Mouse (Mus musculus) kidney, embryonic 14.5 days (tissue): Measurements from ENCODE around the gene Myadm. TPM values are rescaled to one million over a fixed set of nuclear protein-coding genes. Genes with fewer than 3 reads are reported as not detected.
"Not testable (repeated sequence)": the region's sequence is repeated elsewhere in the genome, so short reads cannot be mapped to it uniquely, and the experiment has no call there.

Source experiments
- ATAC-seq: fragments of 200-750 bp; cut with Nextera tagmentation; 2 replicates; pipeline ENCODE4 v1.8.0; 2017; ENCODE audit warnings: moderate number of reproducible peaks, mild to moderate bottlenecking, moderate TSS enrichment, moderate library complexity; ENCODE audit not compliant: low FRiP score, low TSS enrichment
- H3K27ac ChIP-seq: fragments of 300-500 bp; sonication (generic); 2 replicates; pipeline ENCODE4 v1.5.1; 2014; ENCODE audit warnings: low read depth, mild to moderate bottlenecking, low read length, moderate library complexity, mixed read lengths
- H3K27me3 ChIP-seq: fragments of 300-500 bp; sonication (generic); 2 replicates; pipeline ENCODE4 v1.6.1; 2014; ENCODE audit warnings: mild to moderate bottlenecking, low read length; ENCODE audit not compliant: control insufficient read depth, insufficient read depth
- H3K36me3 ChIP-seq: fragments of 300-500 bp; sonication (generic); 2 replicates; pipeline ENCODE4 v1.6.1; 2014; ENCODE audit warnings: low read length, mixed read lengths; ENCODE audit not compliant: control insufficient read depth, insufficient read depth
- H3K4me1 ChIP-seq: fragments of 300-500 bp; sonication (generic); 2 replicates; pipeline ENCODE4 v1.6.1; 2014; ENCODE audit warnings: low read length, mixed read lengths; ENCODE audit not compliant: control insufficient read depth, insufficient read depth
- H3K4me2 ChIP-seq: fragments of 300-500 bp; sonication (generic); replicated peaks from 2 replicates; pipeline ENCODE4 v1.6.1; 2014; ENCODE audit warnings: low read depth, mild to moderate bottlenecking, low read length
- H3K4me3 ChIP-seq: fragments of 300-500 bp; sonication (generic); 2 replicates; pipeline ENCODE4 v1.5.1; 2014; ENCODE audit warnings: mild to moderate bottlenecking, low read length
- H3K9ac ChIP-seq: fragments of 300-500 bp; sonication (generic); 2 replicates; pipeline ENCODE4 v1.6.1; 2014; ENCODE audit warnings: low read depth, mild to moderate bottlenecking, low read length, moderate library complexity
- H3K9me3 ChIP-seq: fragments of 300-500 bp; sonication (generic); 2 replicates; pipeline ENCODE4 v1.6.1; 2016; ENCODE audit warnings: low read length; ENCODE audit not compliant: control insufficient read depth
- WGBS: fragments of 180-500 bp; shearing (Covaris S2); extraction: QIAGEN DNeasy Blood & Tissue Kit; methylation state at CpG from one replicate; pipeline ENCODE4 v1.1.7; 2014; 5-methylcytosine and 5-hydroxymethylcytosine counted together
- polyA plus RNA-seq: library from polyadenylated mRNA; unstranded; fragments of >200 nt; fragmentation: Nextera tagmentation; extraction: Ambion mirVana; gene quantifications from 2 replicates; pipeline ENCODE4 v1.2.1, GENCODE M21; 2014

Myadm gene
- polyA plus RNA-seq, 1 experiment from 2014 or later = 81.3 TPM

GRCm38 (mm10) chr7:3284604-3285003 is 4.3 kb upstream of the Myadm start:
- Histone ChIP-seq H3K27ac (no peak overlapping the region), H3K9ac (no peak overlapping the region), H3K36me3 (no peaks in the 10 kb centered on the region), H3K4me2 (no peak overlapping the region), H3K9me3 (no peaks in the 10 kb centered on the region), H3K27me3 (no peaks in the 10 kb centered on the region), H3K4me1 (no peaks in the 10 kb centered on the region), H3K4me3 (no peak overlapping the region)
- 88% methylated on average over 10 of the region's 10 CpGs for WGBS
- ATAC-seq = no peak

GRCm38 (mm10) chr7:3286036-3286435 is 2.8 kb upstream of the Myadm start:
- Histone ChIP-seq H3K4me3 (no peak overlapping the region), H3K36me3 (no peaks in the 10 kb centered on the region), H3K27me3 (no peaks in the 10 kb centered on the region), H3K9ac (no peak overlapping the region), H3K4me2 (no peak overlapping the region), H3K9me3 (no peaks in the 10 kb centered on the region), H3K4me1 (0 out of 2 replicates have a peak, but pooled peaks cover under 1% of the 10 kb centered on the region), H3K27ac (no peak overlapping the region)
- WGBS = 94% methylated on average over 5 of the region's 5 CpGs
- ATAC-seq = no peak

GRCm38 (mm10) chr7:3287186-3287585 is 1.7 kb upstream of the Myadm start:
- no peak overlapping the region for H3K4me2 ChIP-seq
- ATAC-seq = no peak
- H3K9ac ChIP-seq = no peak overlapping the region
- no peaks in the 10 kb centered on the region for H3K27me3 ChIP-seq
- no peaks in the 10 kb centered on the region for H3K36me3 ChIP-seq
- no peaks in the 10 kb centered on the region for H3K9me3 ChIP-seq
- no peak overlapping the region for H3K27ac ChIP-seq
- 0 out of 2 replicates have a peak, but pooled peaks cover 4% of the 10 kb centered on the region for H3K4me1 ChIP-seq
- H3K4me3 ChIP-seq = no peak overlapping the region
- WGBS = 70% methylated on average over 7 of the region's 7 CpGs

- H3K4me3 ChIP-seq = peak overlapping the region; percentile 48
- peak; percentile 89 for ATAC-seq
- H3K4me1 ChIP-seq = peaks cover 12% of the 10 kb centered on the region; the same call in 1 of the 2 replicates
- peak overlapping the region; percentile 74 for H3K4me2 ChIP-seq
- H3K9ac ChIP-seq = peak overlapping the region; percentile 68
- H3K27me3 ChIP-seq = no peaks in the 10 kb centered on the region
- WGBS = under 1% methylated on average over 18 of the region's 18 CpGs
- peak overlapping the region; percentile 71; the same call in 1 of the 2 replicates for H3K27ac ChIP-seq
- no peaks in the 10 kb centered on the region for H3K9me3 ChIP-seq
- H3K36me3 ChIP-seq = no peaks in the 10 kb centered on the region
These were observed 1.6 kb downstream of the Myadm start for GRCm38 (mm10) chr7:3290257-3291033.

GRCm38 (mm10) chr7:3291197-3291596 is 2.3 kb downstream of the Myadm start:
- Histone ChIP-seq H3K4me2 (peak overlapping the region; percentile 74), H3K36me3 (0 out of 2 replicates have a peak, but pooled peaks cover 1% of the 10 kb centered on the region), H3K9ac (peak overlapping the region; percentile 59), H3K27ac (peak overlapping the region; percentile 51; the same call in 1 of the 2 replicates), H3K4me3 (peak overlapping the region; percentile 48), H3K9me3 (no peaks in the 10 kb centered on the region), H3K27me3 (no peaks in the 10 kb centered on the region), H3K4me1 (peaks cover 12% of the 10 kb centered on the region; the same call in 1 of the 2 replicates)
- no peak for ATAC-seq
- 33% methylated on average over 6 of the region's 6 CpGs for WGBS

- Histone ChIP-seq H3K27ac (peak overlapping the region; percentile 51), H3K4me2 (peak overlapping the region; percentile 74), H3K9me3 (no peaks in the 10 kb centered on the region), H3K4me1 (peaks cover 12% of the 10 kb centered on the region; the same call in 1 of the 2 replicates), H3K9ac (no peak overlapping the region), H3K4me3 (peak overlapping the region; percentile 48), H3K36me3 (peaks cover 5% of the 10 kb centered on the region), H3K27me3 (no peaks in the 10 kb centered on the region)
- 58% methylated on average over 3 of the region's 3 CpGs for WGBS
- ATAC-seq = no peak
These were observed 2.9 kb downstream of the Myadm start for GRCm38 (mm10) chr7:3291764-3292163.

GRCm38 (mm10) chr7:3292271-3292670 is 3.4 kb downstream of the Myadm start:
- ATAC-seq = not testable (repeated sequence)
- WGBS = 63% methylated on average over 11 of the region's 12 CpGs

GRCm38 (mm10) chr7:3292791-3293190 is 3.9 kb downstream of the Myadm start:
- Histone ChIP-seq H3K27ac (peak overlapping the region; percentile 80), H3K36me3 (peaks cover 15% of the 10 kb centered on the region), H3K9ac (peak overlapping the region; percentile 44; the same call in 1 of the 2 replicates), H3K4me3 (peak overlapping the region; percentile 39), H3K27me3 (no peaks in the 10 kb centered on the region), H3K4me1 (peaks cover 12% of the 10 kb centered on the region; the same call in 1 of the 2 replicates), H3K4me2 (peak overlapping the region; percentile 74), H3K9me3 (no peaks in the 10 kb centered on the region)
- ATAC-seq = peak; percentile 83
- WGBS = 3% methylated on average over 14 of the region's 14 CpGs

More at GRCm38 (mm10) chr7:3292271-3292670, 3.4 kb downstream of the Myadm start:
- H3K9me3 ChIP-seq, H3K36me3 ChIP-seq, H3K27me3 ChIP-seq: not testable (repeated sequence)
- Histone ChIP-seq H3K9ac (0 out of 2 replicates have a peak overlapping the region, but pooled peaks have one; percentile 44), H3K4me3 (peak overlapping the region; percentile 48; the same call in 1 of the 2 replicates), H3K4me1 (peaks cover 12% of the 10 kb centered on the region; the same call in 1 of the 2 replicates), H3K4me2 (peak overlapping the region; percentile 74), H3K27ac (peak overlapping the region; percentile 80)

GRCm38 (mm10) chr7:3294794-3295193 is 5.9 kb downstream of the Myadm start:
- no peaks in the 10 kb centered on the region for H3K27me3 ChIP-seq
- no peaks in the 10 kb centered on the region for H3K9me3 ChIP-seq
- H3K4me1 ChIP-seq = peaks cover 12% of the 10 kb centered on the region; the same call in 1 of the 2 replicates
- 88% methylated on average over 1 of the region's 1 CpGs for WGBS
- no peak overlapping the region for H3K4me3 ChIP-seq
- peaks cover 23% of the 10 kb centered on the region for H3K36me3 ChIP-seq
- no peak for ATAC-seq
- no peak overlapping the region for H3K4me2 ChIP-seq
- no peak overlapping the region for H3K27ac ChIP-seq
- H3K9ac ChIP-seq = no peak overlapping the region
